In the genomic region with DNA sequence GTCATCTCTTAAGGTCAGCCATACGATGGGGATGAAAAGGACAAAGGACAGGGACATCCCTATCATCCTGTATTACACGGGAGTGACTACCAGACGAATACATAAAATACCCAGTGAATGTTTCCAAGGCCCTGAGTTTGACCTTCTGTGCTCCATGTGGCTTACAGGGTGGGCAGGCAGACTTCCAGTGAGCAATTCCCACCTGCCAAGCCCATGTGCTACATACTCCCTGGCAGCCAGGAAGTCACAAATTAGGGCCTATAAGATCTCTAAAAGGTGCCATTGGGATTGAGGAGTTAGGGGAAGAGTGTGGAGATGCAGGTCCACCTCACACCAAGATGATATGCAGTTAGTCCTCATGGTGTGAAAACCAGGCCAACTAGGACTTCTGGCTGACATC, we compare ENCODE assay signal across 22 mouse cellular contexts.
DNase-seq lines count a peak whose midpoint lies in the region; ATAC-seq lines count a peak whose summit lies in the region.
"Had no signal": no experiment of that assay in that cellular context is flagged by ENCODE, and none has a peak within 500 bp of the region (broad histone marks: within the 10 kb centered on the region; RNA-seq: fewer than 3 reads in every experiment).

No protein-coding gene starts in this region.

- no peak overlapping the region for H3K27ac ChIP-seq in midbrain, embryonic 11.5 days (ENCODE audit: low read depth, low read length)
- H3K27ac ChIP-seq in midbrain, embryonic 15.5 days, result no peak overlapping the region

- H3K36me3 ChIP-seq in midbrain, embryonic 11.5 days (ENCODE audit: control insufficient read depth, insufficient read depth, low read length), result no peaks in the 10 kb centered on the region
- H3K36me3 ChIP-seq in midbrain, embryonic 15.5 days (replicated peaks), result no peaks in the 10 kb centered on the region
- H3K36me3 ChIP-seq: G1E had no signal

- H3K4me1 ChIP-seq in midbrain, embryonic 11.5 days (ENCODE audit: control insufficient read depth, insufficient read depth, low read length), result peaks cover 10% of the 10 kb centered on the region
- peaks cover 38% of the 10 kb centered on the region for H3K4me1 ChIP-seq in midbrain, embryonic 15.5 days

- no peaks in the 10 kb centered on the region for H3K27me3 ChIP-seq in midbrain, embryonic 11.5 days (ENCODE audit: control insufficient read depth, insufficient read depth, low read length)
- H3K27me3 ChIP-seq in midbrain, embryonic 15.5 days (replicated peaks), result no peaks in the 10 kb centered on the region
- H3K27me3 ChIP-seq: CH12.LX, Patski had no signal

- DNase-seq in cerebellum, postnatal 10 days, result peak; percentile 46 to 60
- no peak for DNase-seq in cerebellum, adult 9-10 months
- DNase-seq in midbrain, embryonic 11.5 days (ENCODE audit: low spot score, missing footprints), result peak; percentile 82
- DNase-seq in brain, adult 2 months (ENCODE audit: low read depth, low spot score), result peak; percentile 60
- DNase-seq in adrenal gland, postnatal 4 days (ENCODE audit: low spot score in 2 of 2), result no peak
- DNase-seq: adrenal gland, adult 2 months; adrenal gland, adult 8-10 months; adrenal gland, postnatal 10 days; adrenal gland, postnatal 14 days; adrenal gland, postnatal 25 days; adrenal gland, postnatal 36 days; B cell, adult 2 months; cerebellum, adult 11 months; cerebellum, adult 11-12 months; cerebellum, adult 18-20 months; cerebellum, adult 8-10 months had no signal

- no peak overlapping the region for H3K4me3 ChIP-seq in midbrain, embryonic 11.5 days (ENCODE audit: low read depth, low read length)
- H3K4me3 ChIP-seq in midbrain, embryonic 15.5 days, result no peak overlapping the region

- no peak for ATAC-seq in midbrain, embryonic 11.5 days (ENCODE audit: low FRiP score)
- no peak for ATAC-seq in midbrain, embryonic 15.5 days (replicated peaks)
- ATAC-seq: activated CD4-positive, CD25-positive, alpha-beta regulatory T cell, adult 4 months; CD4-positive, CD25-positive, alpha-beta regulatory T cell, adult 4 months; Patski had no signal

- WGBS in midbrain, embryonic 11.5 days, result 84% methylated on average over 3 of the region's 3 CpGs
- WGBS in midbrain, embryonic 15.5 days, result 82% methylated on average over 3 of the region's 3 CpGs

- H3K4me2 ChIP-seq in midbrain, embryonic 11.5 days, result no peak overlapping the region
- no peak overlapping the region for H3K4me2 ChIP-seq in midbrain, embryonic 15.5 days

- no peak overlapping the region for H3K9ac ChIP-seq in midbrain, embryonic 11.5 days (ENCODE audit: low read length)
- H3K9ac ChIP-seq in midbrain, embryonic 15.5 days, result no peak overlapping the region

- no peaks in the 10 kb centered on the region; the same call in 1 of the 2 replicates for H3K9me3 ChIP-seq in midbrain, embryonic 11.5 days (ENCODE audit: control insufficient read depth, low read length)
- H3K9me3 ChIP-seq in midbrain, embryonic 15.5 days, result no peaks in the 10 kb centered on the region

Comparison
In these comparisons a context has a peak if more than half of its experiments do, and no peak if none do; other contexts are left out.
1. DNase-seq: peak in cerebellum, postnatal 10 days (2 of 2), midbrain, embryonic 11.5 days (single experiment) and brain, adult 2 months (single experiment); none in cerebellum, adult 9-10 months (single experiment) and adrenal gland, postnatal 4 days (0 of 2).